Mouse (Mus musculus) v-Abl transformed pro-B cells (cell line): ENCODE data around the gene Itsn1.

Experiments used
- in situ Hi-C, 2 experiments: fragments of 400-800 bp; cut with MboI; formaldehyde crosslinking; loops; one replicate each; pipeline ENCODE4 v1.15.1; 2025; ENCODE audit not compliant: unreplicated experiment in 2 of 2

Itsn1 gene

GRCm38 (mm10) chr16:91964308-91965178 lies 235.5 kb downstream of the Itsn1 start:
- in situ Hi-C loops = no loop called here

DNA sequence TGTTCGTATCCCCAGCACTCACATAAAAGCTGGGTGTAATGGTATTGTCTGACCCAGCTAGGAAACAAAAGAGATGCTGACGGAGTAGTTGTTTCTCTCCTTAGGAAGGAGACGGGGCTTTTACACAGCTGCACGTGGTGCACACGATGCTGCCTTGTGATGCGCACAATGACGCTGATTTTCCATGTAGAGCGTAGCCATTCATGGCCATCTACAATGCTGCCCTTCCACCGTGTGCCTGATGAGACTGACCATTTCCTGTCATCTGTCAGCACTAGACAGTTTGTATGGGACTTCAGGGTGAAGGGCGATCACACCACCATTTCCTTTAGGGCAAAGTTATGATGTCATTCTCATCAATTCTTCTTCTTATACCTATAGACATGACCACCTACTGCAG lies 239.6 kb downstream of the Itsn1 start:
- in situ Hi-C loops = no loop called here

GRCm38 (mm10) chr16:91969516-91970031 lies 240.5 kb downstream of the Itsn1 start:
- in situ Hi-C loops = no loop called here
